Mouse (Mus musculus) stomach, embryonic 15.5 days (tissue): Measurements from ENCODE around the gene Paf1. TPM values are rescaled to one million over a fixed set of nuclear protein-coding genes. Genes with fewer than 3 reads are reported as not detected.
A peak's percentile ranks its signal among the peaks of the same experiment; 100 is the strongest.
"Not testable (repeated sequence)": the region's sequence is repeated elsewhere in the genome, so short reads cannot be mapped to it uniquely, and the experiment has no call there.

Experiments
- ATAC-seq: fragments of 200-750 bp; cut with Nextera tagmentation; 2 replicates; pipeline ENCODE4 v1.8.0; 2017; ENCODE audit warnings: low read depth, moderate number of reproducible peaks, moderate TSS enrichment; ENCODE audit not compliant: insufficient read depth, low FRiP score
- H3K27ac ChIP-seq: fragments of 300-500 bp; sonication (generic); 2 replicates; pipeline ENCODE4 v1.5.1; 2015; ENCODE audit warnings: mild to moderate bottlenecking, inconsistent platforms
- H3K27me3 ChIP-seq: fragments of 300-500 bp; sonication (generic); replicated peaks from 2 replicates; pipeline ENCODE4 v1.6.1; 2015; ENCODE audit warnings: inconsistent platforms
- H3K36me3 ChIP-seq: fragments of 300-500 bp; sonication (generic); 2 replicates; pipeline ENCODE4 v1.6.1; 2015; ENCODE audit warnings: inconsistent platforms
- H3K4me1 ChIP-seq: fragments of 300-500 bp; sonication (generic); 2 replicates; pipeline ENCODE4 v1.6.1; 2015; ENCODE audit warnings: inconsistent platforms
- H3K4me2 ChIP-seq: fragments of 300-500 bp; sonication (generic); 2 replicates; pipeline ENCODE4 v1.6.1; 2015; ENCODE audit warnings: mild to moderate bottlenecking, inconsistent platforms
- H3K4me3 ChIP-seq: fragments of 300-500 bp; sonication (generic); replicated peaks from 2 replicates; pipeline ENCODE4 v1.5.1; 2015; ENCODE audit warnings: inconsistent platforms
- H3K9ac ChIP-seq: fragments of 300-500 bp; sonication (generic); 2 replicates; pipeline ENCODE4 v1.6.1; 2015; ENCODE audit warnings: inconsistent platforms
- H3K9me3 ChIP-seq: fragments of 300-500 bp; sonication (generic); 2 replicates; pipeline ENCODE4 v1.6.1; 2016; ENCODE audit warnings: inconsistent platforms
- WGBS: fragments of 180-500 bp; shearing (Covaris S2); methylation state at CpG from one replicate; pipeline ENCODE4 v1.1.7; 2015; 5-methylcytosine and 5-hydroxymethylcytosine counted together
- polyA plus RNA-seq: library from polyadenylated mRNA; unstranded; fragments of >200 nt; fragmentation: Nextera tagmentation; extraction: Ambion mirVana; gene quantifications from 2 replicates; pipeline ENCODE4 v1.2.1, GENCODE M21; 2015

The Paf1 gene
- polyA plus RNA-seq, 1 experiment from 2014 or later: 76.5 TPM

- not testable (repeated sequence) for H3K4me3 ChIP-seq, H3K4me2 ChIP-seq, H3K9me3 ChIP-seq, ATAC-seq, H3K27me3 ChIP-seq, H3K27ac ChIP-seq, H3K9ac ChIP-seq
- H3K36me3 ChIP-seq: peaks cover 28% of the 10 kb centered on the region
- H3K4me1 ChIP-seq: peaks cover 24% of the 10 kb centered on the region
- 87% methylated on average over 7 of the region's 7 CpGs for WGBS
These were observed 5.4 kb upstream of the Paf1 start for GRCm38 (mm10) chr7:28387384-28387783.

DNA sequence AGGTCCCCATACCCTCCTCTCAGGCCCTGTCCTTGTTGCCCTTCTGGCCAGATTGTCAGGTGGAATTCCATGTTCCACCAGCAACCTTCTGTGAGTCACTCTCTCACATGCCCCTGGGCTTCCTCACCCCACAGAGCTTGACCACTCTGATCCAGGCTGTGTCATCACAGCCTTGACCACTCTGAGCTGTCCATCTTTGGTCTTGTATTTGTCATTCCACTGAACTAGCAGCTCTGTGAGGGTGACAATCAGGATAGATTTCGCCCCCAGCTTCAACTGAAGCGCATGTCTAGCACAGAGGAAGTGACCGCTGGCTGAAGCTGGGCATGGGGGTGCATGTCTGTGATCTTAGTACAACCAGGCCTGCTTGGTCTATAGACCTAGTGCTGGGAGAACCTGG lies 2.4 kb upstream of the Paf1 start:
- no peak overlapping the region for H3K4me3 ChIP-seq
- ATAC-seq: no peak
- no peaks in the 10 kb centered on the region for H3K9me3 ChIP-seq
- no peaks in the 10 kb centered on the region for H3K27me3 ChIP-seq
- H3K36me3 ChIP-seq: peaks cover 36% of the 10 kb centered on the region
- WGBS: 94% methylated on average over 3 of the region's 3 CpGs
- H3K4me1 ChIP-seq: peaks cover 22% of the 10 kb centered on the region
- H3K4me2 ChIP-seq: no peak overlapping the region
- no peak overlapping the region for H3K9ac ChIP-seq
- H3K27ac ChIP-seq: no peak overlapping the region

DNA sequence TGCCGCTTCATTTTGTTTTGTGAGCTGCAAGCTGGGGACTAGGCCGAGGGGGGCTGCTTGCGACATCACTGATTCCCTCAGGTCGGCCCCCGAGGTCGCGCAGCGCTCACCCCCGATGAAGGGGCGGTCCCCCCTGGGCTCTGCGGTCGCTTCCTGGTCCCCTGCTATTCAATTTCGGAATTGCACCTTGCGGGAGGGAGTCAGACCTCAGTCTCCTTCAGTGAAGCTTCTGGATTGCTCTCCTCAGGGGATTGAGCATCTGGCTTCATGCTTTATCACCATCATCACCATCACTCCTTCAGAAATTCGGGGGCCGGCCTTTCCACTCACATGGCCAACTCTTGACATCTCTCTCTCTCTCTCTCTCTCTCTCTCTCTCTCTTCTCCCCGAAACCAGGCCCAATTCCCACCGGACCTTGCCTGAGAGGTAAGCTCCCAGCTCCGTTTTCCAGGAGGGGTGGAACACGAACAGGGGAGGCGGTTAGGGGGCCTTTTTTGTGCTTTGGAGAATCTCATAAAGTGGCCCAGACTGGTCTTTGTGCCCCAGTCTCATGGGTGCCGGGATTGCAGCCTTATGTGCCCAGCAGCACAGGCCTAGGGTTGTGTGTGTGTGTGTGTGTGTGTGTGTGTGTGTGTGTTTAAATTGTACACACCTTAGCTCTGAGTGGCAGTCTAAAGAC lies 661 bp downstream of the Paf1 start:
- peaks cover 43% of the 10 kb centered on the region for H3K36me3 ChIP-seq
- no peak for ATAC-seq
- H3K27me3 ChIP-seq: no peaks in the 10 kb centered on the region
- H3K27ac ChIP-seq: peak overlapping the region; percentile 75
- H3K4me3 ChIP-seq: peak overlapping the region; percentile 81
- H3K9ac ChIP-seq: peak overlapping the region; percentile 94
- no peaks in the 10 kb centered on the region for H3K9me3 ChIP-seq
- whole genome bisulfite sequencing: 3% methylated on average over 22 of the region's 22 CpGs
- H3K4me1 ChIP-seq: peaks cover 15% of the 10 kb centered on the region
- peak overlapping the region; percentile 90 for H3K4me2 ChIP-seq

DNA sequence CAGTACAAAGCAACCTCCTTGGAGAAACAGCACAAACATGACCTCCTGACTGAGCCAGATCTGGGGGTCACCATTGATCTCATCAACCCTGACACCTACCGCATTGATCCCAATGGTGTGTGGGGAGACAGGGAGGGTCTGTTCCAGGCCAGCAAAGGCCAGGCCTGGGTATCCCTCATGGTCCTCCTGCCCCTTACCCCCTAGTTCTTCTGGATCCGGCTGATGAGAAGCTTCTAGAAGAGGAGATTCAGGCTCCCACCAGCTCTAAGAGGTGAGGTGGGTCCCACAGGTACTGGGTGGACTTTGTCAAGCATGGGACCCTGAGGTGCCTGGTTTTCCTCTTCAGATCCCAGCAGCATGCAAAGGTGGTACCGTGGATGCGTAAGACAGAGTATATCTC lies 2.7 kb downstream of the Paf1 start:
- no peak overlapping the region for H3K4me2 ChIP-seq
- no peak for ATAC-seq
- peaks cover 40% of the 10 kb centered on the region for H3K36me3 ChIP-seq
- H3K4me1 ChIP-seq: peaks cover 15% of the 10 kb centered on the region
- H3K27ac ChIP-seq: no peak overlapping the region
- WGBS: 94% methylated on average over 4 of the region's 4 CpGs
- H3K9me3 ChIP-seq: no peaks in the 10 kb centered on the region
- no peak overlapping the region for H3K4me3 ChIP-seq
- H3K9ac ChIP-seq: no peak overlapping the region
- no peaks in the 10 kb centered on the region for H3K27me3 ChIP-seq

GRCm38 (mm10) chr7:28398000-28398399 lies 5.2 kb downstream of the Paf1 start:
- H3K27me3 ChIP-seq: no peaks in the 10 kb centered on the region
- no peak overlapping the region for H3K4me2 ChIP-seq
- no peak for ATAC-seq
- H3K27ac ChIP-seq: no peak overlapping the region
- WGBS: 58% methylated on average over 3 of the region's 3 CpGs
- H3K9me3 ChIP-seq: no peaks in the 10 kb centered on the region
- no peak overlapping the region for H3K4me3 ChIP-seq
- peaks cover 9% of the 10 kb centered on the region for H3K4me1 ChIP-seq
- peaks cover 58% of the 10 kb centered on the region for H3K36me3 ChIP-seq
- no peak overlapping the region for H3K9ac ChIP-seq

DNA sequence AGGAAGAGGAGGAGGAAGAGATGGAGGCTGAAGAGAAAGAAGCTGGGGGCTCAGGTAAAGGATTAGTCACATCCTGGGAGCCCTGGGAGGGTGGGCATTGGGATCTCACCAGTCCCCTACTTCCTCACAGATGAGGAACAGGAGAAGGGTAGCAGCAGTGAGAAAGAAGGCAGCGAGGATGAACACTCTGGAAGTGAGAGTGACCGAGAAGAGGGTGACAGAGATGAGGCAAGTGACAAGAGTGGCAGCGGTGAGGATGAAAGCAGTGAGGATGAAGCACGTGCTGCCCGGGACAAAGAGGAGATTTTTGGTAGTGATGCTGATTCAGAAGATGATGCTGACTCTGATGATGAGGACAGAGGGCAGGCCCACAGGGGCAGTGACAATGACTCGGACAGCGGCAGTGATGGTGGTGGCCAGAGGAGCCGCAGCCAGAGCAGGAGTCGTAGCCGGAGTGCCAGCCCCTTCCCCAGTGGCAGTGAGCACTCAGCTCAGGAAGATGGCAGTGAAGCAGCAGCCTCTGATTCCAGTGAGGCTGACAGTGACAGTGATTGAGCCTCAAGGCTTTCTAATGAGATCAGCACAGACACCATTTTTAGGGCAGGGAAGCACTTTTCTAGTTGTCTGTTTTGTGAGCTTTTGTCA lies 6.1 kb downstream of the Paf1 start:
- Histone ChIP-seq H3K4me1 (peaks cover 2% of the 10 kb centered on the region; the same call in 1 of the 2 replicates), H3K27me3 (no peaks in the 10 kb centered on the region), H3K9ac (no peak overlapping the region), H3K4me2 (no peak overlapping the region), H3K9me3 (no peaks in the 10 kb centered on the region), H3K4me3 (no peak overlapping the region), H3K27ac (no peak overlapping the region), H3K36me3 (peaks cover 65% of the 10 kb centered on the region)
- ATAC-seq: no peak
- WGBS: 88% methylated on average over 10 of the region's 10 CpGs

- WGBS: 96% methylated on average over 1 of the region's 1 CpGs
- Histone ChIP-seq H3K27ac (no peak overlapping the region), H3K27me3 (no peaks in the 10 kb centered on the region), H3K9ac (no peak overlapping the region), H3K9me3 (no peaks in the 10 kb centered on the region), H3K36me3 (peaks cover 71% of the 10 kb centered on the region), H3K4me1 (no peaks in the 10 kb centered on the region), H3K4me2 (no peak overlapping the region), H3K4me3 (no peak overlapping the region)
- ATAC-seq: no peak
These were observed 8.3 kb downstream of the Paf1 start for GRCm38 (mm10) chr7:28401030-28401429.

GRCm38 (mm10) chr7:28401942-28402341 lies 9.2 kb downstream of the Paf1 start:
- no peak overlapping the region for H3K27ac ChIP-seq
- H3K36me3 ChIP-seq: peaks cover 74% of the 10 kb centered on the region
- H3K4me1 ChIP-seq: no peaks in the 10 kb centered on the region
- H3K9me3 ChIP-seq: no peaks in the 10 kb centered on the region
- no peak overlapping the region for H3K4me2 ChIP-seq
- no peak for ATAC-seq
- WGBS: 80% methylated on average over 3 of the region's 3 CpGs
- no peak overlapping the region for H3K4me3 ChIP-seq
- no peak overlapping the region for H3K9ac ChIP-seq
- no peaks in the 10 kb centered on the region for H3K27me3 ChIP-seq

DNA sequence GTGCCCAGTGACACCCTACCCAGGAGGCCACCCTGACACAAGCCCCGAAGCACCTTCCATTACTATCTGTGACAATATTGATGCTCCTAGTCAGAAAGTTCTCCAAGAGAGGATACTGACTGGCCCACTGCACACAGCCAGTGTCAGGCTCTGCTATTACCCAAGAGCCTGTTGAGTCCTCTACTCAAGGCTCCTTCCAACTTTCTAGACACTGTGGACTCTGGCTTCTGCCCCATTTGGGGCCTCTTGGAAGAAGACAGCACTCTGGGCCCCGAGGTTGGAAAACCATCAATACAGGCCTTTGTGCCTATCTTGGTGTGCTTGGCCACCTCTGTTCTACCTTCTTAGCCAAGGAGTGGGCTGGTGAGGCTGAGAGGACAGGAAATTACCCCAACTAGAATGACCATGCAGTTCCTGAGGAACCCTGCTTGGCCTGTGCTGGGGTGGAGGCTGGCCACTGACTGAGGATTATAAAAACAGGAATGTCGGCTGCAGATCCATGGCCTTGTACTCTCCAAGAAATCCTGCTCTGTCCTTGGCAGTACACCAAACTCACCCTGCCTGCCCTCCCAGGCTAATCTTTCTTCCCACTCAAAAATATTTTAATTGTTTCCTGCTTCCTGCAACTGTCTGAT lies 18.2 kb downstream of the Paf1 start:
- Histone ChIP-seq H3K4me3 (no peak overlapping the region), H3K9me3 (no peaks in the 10 kb centered on the region), H3K4me2 (no peak overlapping the region), H3K27me3 (no peaks in the 10 kb centered on the region), H3K27ac (0 out of 2 replicates have a peak overlapping the region, but pooled peaks have one; percentile 27), H3K36me3 (peaks cover 54% of the 10 kb centered on the region), H3K9ac (no peak overlapping the region), H3K4me1 (no peaks in the 10 kb centered on the region)
- ATAC-seq: no peak
- 75% methylated on average over 3 of the region's 3 CpGs for WGBS

GRCm38 (mm10) chr7:28412826-28413225 lies 20.1 kb downstream of the Paf1 start:
- WGBS: 79% methylated on average over 4 of the region's 4 CpGs
- Histone ChIP-seq H3K4me1 (no peaks in the 10 kb centered on the region), H3K4me3 (no peak overlapping the region), H3K27ac (no peak overlapping the region), H3K4me2 (no peak overlapping the region), H3K27me3 (no peaks in the 10 kb centered on the region), H3K9ac (no peak overlapping the region), H3K9me3 (no peaks in the 10 kb centered on the region), H3K36me3 (peaks cover 37% of the 10 kb centered on the region)
- ATAC-seq: no peak

GRCm38 (mm10) chr7:28417368-28417767 lies 24.6 kb downstream of the Paf1 start:
- Histone ChIP-seq H3K9me3 (no peaks in the 10 kb centered on the region), H3K9ac (no peak overlapping the region), H3K4me1 (no peaks in the 10 kb centered on the region), H3K4me3 (no peak overlapping the region), H3K27me3 (no peaks in the 10 kb centered on the region), H3K27ac (no peak overlapping the region), H3K4me2 (no peak overlapping the region), H3K36me3 (peaks cover 33% of the 10 kb centered on the region)
- no peak for ATAC-seq

- Histone ChIP-seq H3K27ac (no peak overlapping the region), H3K36me3 (peaks cover 35% of the 10 kb centered on the region)
These were observed 25.4 kb downstream of the Paf1 start for GRCm38 (mm10) chr7:28418096-28418670.

More at GRCm38 (mm10) chr7:28418096-28418670, 25.4 kb downstream of the Paf1 start:
- no peak overlapping the region for H3K4me3 ChIP-seq
- H3K9me3 ChIP-seq: no peaks in the 10 kb centered on the region
- ATAC-seq: peak; percentile 27; the same call in 1 of the 2 replicates
- no peak overlapping the region for H3K4me2 ChIP-seq
- no peaks in the 10 kb centered on the region for H3K27me3 ChIP-seq
- H3K4me1 ChIP-seq: no peaks in the 10 kb centered on the region
- no peak overlapping the region for H3K9ac ChIP-seq
- 61% methylated on average over 8 of the region's 8 CpGs for WGBS
